Mouse (Mus musculus) left cerebral cortex, postnatal 4 days (tissue): ENCODE measurements around the gene Ccdc63. TPM values are rescaled to one million over a fixed set of nuclear protein-coding genes. Genes with fewer than 3 reads are reported as not detected.

Experiments used
- DNase-seq: peaks from one replicate; pipeline ENCODE4 v3.0.0-alpha.2; 2022
- intact Hi-C: fragments of 180-260 bp; cut with DNase I; formaldehyde crosslinking; loops from one replicate; pipeline ENCODE4 v1.15.1; 2025
- total RNA-seq, 2 experiments: library from RNA; stranded (reverse); gene quantifications; 2 replicates each; pipeline ENCODE4 v1.2.3; 2021

Gene Ccdc63
- total RNA-seq, 2 experiments from 2014 or later, result 1.2 TPM; not detected in 1

DNA sequence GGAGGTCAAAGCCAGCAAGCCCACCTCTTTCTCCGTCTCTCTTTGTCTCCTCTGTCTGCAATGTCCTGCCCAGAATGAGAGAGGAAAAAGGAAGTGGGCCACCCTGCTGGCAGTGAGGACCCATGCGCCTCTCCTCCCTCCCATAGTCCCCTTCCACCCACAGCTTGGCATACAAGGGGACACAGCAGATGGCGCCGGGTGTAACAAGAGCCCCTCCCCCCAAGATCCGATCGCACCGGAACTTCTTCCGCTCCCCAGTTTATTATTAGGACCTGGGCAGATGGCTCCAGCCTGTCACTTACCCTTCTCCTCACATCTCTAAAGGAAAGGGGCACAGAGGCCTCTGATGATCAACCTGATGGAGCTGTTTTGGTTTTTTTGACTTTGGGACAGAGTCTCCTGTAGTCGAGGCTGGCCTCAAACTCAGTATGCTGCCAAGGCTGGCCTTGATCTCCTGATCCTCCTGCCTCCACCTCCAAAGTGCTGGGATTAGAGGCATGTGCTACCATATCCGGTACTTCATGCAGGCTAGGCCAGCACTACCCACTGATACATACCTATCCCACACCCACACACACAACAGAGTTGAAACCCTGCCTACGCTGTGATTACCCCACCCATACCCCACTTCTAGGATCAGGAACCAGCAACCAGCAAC is 10.2 kb downstream of the Ccdc63 start:
- intact Hi-C loops, result loop anchor here (5.0 kb wide), 1 partner anchor 212 kb away; no protein-coding TSS in a partner anchor
- DNase-seq, result peak; percentile 52

DNA sequence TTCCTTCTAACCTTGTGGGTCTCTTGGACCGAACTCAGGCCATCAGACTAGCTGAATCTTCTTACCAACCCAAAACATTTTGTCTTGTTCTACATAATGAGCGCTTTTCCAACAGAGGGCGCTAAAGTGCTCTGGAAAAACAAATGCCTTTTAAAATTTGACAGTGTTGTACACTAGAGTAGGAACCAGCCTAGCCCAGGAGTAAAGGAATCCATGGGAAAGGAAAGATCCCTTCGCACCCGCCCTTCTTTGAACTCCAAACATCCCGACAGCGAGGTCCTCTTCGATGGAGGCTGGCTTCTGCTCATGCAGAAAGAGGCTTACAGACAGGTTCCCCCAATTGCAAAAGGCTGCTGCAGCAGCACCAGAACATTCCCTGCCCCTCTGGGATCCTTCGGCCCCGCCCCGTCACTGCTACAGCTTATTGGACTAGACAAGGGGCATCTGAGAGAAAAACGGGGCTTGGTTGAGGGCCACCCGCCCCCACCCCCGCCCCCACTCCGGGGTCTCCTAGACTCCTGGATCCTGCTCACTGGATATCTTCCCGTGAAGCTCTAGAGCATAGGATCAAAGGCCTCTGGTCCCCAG is 11.5 kb downstream of the Ccdc63 start:
- DNase-seq, result peak; percentile 74
- intact Hi-C loops, result no loop called here

DNA sequence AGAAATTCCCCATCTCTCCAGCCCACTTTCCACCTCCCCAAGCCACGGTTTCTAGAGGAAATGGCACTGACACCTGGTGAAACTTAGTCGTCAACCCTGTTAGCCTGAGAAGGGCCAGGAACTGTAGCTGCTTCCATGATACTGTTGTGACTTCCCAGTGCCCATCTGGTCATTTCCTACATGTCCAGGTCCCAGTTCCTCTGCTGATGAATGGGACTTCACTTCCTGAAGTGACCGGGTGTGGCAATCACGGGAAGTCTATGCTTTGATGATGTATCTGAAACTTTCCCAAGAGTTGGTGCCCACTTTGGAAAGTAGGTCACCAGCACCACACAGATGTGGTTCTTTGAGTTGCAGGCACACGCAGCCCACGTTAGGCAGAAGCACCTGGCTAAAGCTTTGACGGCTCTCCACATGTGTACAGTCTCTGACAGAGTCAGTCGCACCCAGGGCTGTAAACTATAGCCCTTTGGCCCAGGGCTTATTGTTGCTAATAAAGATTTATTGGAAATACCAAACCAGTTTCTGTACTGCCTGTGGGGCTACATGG is 15.3 kb downstream of the Ccdc63 start:
- no peak for DNase-seq
- intact Hi-C loops, result no loop called here

DNA sequence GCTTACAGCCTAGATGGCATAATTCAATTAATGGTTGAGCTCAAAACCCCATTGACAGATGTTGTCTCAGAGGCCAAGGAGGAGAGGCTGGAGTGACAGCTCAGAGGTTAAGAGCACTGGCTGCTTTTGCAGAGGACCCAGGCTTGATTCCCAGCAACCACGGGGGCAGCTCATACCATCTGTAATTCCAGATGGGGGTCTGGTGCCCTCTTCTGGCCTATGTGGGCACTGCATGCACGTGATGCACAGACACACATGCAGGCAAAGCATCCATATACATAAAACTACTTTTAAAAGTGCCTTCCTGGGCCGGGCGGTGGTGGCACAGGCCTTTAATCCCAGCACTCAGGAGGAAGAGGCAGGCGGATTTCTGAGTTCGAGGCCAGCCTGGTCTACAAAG is 24.4 kb downstream of the Ccdc63 start:
- no peak for DNase-seq
- intact Hi-C loops, result no loop called here

DNA sequence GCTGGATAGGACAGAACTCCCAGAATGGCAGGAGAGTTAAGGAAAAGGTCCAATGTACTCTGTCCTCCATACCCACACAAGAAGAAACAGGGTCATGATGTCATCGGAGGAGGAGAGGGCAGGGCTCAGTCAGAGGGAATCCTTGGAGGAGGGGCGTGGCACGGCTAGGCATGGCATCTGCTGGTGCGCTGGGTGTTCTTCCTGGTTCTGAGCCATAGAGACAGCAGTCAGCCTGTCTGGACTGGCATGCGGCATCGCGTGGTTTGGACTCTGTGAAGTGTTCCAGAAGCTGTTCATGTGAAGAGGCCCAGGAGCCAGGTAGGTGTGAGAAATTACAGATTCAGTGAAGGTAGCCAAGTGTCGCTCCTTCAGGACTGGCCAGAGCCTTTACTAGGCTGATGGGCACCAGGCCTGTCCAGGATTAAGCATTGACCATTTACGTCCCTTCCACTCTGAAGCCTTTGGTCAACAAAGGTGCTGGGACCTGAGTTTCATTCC is 25.3 kb downstream of the Ccdc63 start:
- intact Hi-C loops, result no loop called here
- no peak for DNase-seq

DNA sequence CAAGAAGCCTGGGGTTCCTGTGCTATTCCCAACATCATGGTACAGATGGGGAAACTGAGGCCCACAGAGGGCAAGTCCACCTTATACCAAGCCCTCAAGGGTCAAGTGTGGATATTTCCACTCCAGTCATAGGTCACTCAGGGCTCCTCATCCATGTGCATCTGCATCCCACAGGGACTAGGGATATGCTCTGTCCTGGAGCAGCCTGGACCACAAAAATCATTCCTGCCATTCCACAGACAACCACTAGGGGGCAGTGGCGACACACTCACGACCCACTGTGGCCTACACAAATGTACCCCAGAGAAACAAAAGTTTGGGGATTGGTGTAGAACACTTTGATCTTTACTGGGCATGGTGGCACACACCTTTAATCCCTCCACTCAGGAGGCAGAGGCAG is 26.4 kb downstream of the Ccdc63 start:
- DNase-seq, result peak; percentile 41
- intact Hi-C loops, result no loop called here

DNA sequence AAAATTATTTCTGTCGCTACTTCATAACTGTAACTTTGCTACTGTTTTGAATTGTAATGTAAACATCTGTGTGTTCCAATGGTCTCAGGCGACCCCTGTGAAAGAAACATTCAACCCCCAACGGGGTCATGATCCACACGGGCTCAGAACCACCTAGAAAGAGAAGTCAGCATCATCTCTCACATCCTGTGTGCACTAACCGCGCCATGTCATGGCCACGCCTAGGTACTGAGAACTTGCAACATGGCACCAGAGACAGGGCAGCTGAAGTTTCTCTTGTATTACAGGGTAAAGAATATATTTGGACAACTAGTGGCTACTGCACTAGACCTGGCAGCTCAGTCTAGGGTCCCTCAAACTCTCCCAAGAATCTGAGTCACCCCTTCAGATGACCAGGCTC is 27.2 kb downstream of the Ccdc63 start:
- no peak for DNase-seq
- intact Hi-C loops, result no loop called here

DNA sequence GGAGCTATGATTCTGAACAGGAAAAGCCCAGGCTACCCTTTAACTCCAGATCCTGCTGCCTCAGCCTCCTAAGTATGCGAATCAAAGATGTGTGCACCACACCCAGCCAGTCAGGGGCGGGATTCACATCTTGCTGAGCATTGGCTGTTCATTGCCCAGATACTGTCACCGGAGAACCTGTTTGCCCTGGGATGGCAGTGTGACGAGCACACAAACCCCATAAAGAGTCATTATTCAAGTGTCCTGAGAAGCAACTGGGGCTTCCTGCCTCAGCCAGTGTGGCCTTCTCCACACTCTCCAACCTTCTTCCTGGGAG is 28.7 kb downstream of the Ccdc63 start:
- DNase-seq, result no peak
- intact Hi-C loops, result no loop called here

DNA sequence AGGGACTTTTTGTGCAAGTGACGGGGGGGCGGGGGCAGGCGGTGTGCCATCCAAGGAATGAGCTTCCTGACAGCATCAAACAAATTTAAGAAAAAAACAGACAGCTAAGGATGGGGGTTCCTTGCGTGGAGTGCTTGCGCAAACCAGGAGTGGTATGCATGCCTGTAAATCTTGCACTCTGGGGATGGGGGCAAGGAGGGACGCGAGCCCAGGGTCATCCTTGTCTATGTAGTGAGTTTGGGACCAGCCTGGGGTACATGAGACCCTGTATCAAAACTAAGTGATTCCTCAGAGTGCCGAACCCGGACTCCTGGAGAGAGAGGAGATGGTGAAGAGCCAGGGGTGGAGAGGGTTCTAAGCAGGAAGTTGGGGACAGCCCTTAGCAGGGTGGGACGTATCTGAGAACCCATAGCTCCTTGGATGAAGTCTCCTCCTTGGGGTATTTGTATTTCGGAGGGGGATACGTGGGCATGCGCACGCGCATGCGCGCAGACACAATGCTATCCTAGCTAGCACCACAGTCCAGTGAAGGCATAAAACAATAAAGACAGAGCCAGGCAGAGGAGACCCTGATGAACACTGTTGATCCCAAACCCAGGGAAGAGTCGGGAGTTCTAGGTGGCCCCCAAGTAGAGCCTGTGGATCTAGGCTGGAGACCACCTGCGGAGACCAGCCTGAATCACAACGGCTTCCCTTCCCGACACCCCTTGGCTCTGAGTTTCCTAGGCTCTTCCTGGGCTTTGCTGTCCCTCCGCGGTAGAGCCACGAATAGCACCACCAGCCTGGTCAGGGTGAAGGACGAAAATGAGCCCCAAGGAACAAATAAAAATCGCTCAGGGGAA is 29.3 kb downstream of the Ccdc63 start:
- intact Hi-C loops, result no loop called here
- no peak for DNase-seq

DNA sequence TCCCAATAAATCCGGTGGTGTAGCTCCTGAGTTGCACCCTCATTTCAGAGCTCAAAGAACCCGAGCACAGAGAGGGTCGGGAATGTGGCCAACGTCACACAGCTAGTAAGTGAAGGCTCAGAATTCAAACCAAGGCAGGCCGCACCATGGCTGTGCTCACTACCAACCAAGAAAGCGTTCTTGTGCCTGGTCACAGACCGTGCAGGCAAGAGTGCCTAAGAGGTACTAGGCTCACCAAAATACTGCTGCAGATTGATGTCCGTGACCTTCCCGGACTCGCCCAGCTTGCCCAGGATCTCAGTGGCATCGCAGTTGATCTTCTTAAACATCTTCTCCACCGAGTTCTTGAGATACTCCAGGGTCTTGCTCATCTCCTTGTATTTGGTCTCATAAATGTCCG is 30.0 kb downstream of the Ccdc63 start:
- intact Hi-C loops, result no loop called here
- DNase-seq, result no peak

DNA sequence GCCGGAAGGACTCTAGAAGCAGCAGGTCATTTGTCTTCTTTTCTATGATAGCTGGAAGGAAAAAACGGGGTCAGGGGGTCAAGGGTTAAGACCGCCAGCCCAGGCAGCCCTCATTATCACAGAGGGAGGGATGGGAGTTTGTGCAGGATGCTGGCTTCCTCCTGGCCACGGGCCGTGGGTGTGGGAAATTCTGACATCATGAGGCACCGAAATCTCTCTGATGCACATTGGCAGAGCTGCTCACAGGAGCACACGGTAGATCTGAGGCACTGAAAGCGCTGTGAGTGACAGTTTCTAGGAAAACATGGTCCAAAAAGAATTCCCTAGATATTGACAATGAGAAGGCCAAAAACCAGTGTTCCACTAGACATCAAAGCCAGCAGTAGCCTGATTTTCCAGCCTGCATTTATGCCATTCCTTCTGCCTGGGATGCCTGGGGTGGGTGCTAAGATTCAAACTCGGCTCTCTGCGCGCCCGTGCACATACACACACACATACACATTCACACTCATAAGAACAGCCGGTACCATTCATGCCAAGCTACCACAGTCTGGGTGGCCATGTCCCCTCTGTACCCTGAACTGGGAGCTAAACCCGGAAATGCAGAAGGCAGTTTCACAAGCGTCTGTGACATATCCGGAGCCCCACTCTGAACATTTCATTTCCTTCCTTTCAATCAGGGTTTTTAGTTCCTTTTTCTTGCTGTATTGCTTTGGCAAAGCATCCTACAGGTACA is 31.1 kb downstream of the Ccdc63 start:
- no peak for DNase-seq
- intact Hi-C loops, result no loop called here

DNA sequence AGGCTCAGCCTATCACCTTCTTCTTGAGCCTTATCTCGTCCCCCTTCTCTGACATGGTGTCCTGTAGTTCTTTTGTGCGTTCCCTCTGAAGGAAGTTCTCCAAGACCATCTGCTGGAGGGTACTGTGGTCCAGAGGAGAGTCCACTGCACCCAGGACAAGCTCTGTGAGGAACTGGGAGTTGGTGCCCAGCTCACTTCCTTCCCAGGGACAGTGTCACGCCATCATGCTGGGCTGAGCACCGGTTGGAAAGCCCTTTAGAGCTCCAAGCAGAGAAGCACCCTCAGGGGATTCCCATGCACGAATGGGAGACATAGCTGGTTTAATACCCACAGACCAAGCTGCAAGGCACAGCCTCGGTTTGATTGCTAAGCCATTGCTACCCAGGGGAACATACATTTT is 32.5 kb downstream of the Ccdc63 start:
- DNase-seq, result no peak
- intact Hi-C loops, result no loop called here

DNA sequence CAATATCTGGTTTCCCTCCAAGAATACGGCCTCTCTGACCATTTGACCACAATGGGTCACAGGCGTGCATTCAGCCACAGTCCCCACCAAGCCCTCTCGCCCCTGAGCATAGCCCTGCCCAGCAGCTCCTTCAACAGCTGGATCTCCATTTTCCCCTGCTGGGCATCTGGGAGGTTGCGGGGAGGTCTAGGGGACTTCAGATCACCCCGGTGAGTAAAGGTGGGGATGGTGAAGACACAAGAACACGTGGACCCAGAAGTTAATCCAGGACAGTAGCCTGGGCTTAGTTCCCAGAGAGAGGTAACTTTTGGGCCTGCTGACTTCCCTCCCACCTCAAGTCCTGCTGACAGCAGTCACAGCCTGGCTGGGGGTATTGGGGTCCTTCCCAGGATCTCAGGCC is 34.4 kb downstream of the Ccdc63 start:
- DNase-seq, result no peak
- intact Hi-C loops, result no loop called here

DNA sequence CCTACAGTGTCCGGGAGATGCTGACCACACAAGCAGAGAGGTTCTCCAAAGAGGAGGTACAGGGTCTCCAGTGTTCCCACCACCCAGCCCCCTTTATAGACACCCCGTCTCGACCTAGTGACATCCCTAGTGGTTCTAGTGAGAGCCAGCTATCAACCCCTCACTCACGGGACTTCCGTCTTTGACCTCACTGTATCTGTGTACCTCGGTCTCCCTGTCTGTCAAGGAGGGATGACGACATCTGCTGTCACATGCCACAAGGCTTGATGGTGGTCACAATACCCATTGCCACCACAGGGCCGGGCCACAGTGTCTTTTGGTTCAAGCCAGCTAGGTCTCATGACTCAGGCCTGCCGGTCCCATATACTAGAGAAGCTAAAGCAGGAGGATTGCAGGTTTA is 35.6 kb downstream of the Ccdc63 start:
- intact Hi-C loops, result no loop called here
- no peak for DNase-seq

DNA sequence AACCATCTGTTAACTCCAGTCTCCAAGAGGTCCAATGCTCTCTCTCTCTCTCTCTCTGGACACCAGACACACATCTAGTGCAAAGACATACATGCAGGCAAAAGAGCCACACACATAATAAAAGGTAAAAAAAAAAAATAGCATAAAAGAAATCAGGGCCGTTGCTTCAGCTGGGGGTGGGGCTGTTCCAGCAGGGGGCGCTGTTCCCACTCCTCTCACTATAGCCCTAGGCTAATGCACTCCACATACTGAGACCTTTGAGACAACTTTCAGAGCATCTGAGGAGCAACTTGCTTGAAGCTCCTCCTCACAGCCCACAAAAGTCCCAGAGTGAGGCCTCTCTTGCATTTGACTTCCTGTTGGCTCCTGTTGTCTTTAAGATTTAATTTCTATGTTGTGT is 36.4 kb downstream of the Ccdc63 start:
- intact Hi-C loops, result no loop called here
- DNase-seq, result peak; percentile 43

DNA sequence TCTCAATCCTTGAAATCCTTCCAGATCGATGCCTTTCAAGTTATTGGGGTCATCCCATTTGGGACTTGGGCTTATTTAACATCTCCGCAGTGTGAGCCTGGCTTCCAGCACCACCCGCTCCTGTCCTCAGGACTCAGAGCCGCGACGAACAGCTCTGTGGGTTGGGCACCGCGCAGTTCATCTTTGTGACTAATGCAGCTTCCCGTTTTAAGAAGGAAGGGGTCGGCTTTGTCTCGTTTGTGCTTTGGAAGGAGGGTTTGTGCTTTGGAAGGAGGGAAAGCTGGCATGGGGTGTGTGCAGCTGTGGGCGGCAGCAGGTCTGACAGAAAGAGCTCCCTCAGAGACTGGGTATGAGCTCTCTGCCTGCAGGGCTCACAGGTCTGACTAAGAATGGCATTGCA is 37.5 kb downstream of the Ccdc63 start:
- intact Hi-C loops, result no loop called here
- DNase-seq, result no peak

DNA sequence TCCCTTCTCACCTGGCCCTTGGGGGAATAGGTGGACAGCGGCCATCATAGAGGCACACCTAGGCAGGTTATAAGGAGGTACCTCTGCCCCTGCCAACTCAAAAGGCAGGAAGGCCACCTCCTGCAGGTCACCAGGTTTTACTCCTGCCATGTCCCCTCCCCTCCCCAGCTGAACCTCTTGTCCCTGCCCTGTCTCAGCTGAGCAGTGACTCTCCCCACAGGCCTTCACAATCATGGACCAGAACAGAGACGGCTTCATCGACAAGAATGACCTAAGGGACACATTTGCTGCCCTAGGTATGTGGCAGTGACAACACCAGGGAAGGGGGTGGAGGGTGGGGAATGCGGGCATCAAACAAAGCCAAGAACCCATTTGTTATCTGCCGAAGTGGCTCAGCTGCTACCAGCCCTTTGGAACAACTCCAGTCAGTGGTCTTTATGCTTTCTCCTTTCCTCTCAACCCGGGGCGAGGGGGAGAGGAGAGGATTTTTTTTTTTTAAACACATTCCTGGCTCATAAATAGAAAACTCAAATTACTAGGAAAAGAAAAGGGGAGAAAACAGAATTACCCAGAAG is 38.1 kb downstream of the Ccdc63 start:
- intact Hi-C loops, result no loop called here
- DNase-seq, result no peak

DNA sequence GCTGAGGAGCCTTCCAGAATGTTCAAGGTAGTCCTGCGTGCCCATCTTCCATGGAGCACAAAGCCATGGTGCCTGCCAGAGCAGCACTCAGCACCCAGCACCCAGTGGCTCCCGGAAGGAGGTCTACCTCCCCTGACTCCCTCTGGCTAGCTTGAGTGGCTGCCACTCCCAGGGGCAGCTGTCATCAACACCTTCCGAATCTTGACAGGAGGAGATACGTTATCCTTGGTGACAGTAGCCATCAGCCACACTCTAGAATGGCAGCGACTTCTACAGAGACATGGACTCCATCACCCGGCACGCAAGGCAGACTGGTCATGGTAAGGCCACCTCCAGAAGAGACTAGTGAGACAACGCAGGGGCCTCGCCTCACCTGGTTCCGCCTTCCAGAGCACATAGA is 46.2 kb downstream of the Ccdc63 start:
- no peak for DNase-seq
- intact Hi-C loops, result no loop called here

DNA sequence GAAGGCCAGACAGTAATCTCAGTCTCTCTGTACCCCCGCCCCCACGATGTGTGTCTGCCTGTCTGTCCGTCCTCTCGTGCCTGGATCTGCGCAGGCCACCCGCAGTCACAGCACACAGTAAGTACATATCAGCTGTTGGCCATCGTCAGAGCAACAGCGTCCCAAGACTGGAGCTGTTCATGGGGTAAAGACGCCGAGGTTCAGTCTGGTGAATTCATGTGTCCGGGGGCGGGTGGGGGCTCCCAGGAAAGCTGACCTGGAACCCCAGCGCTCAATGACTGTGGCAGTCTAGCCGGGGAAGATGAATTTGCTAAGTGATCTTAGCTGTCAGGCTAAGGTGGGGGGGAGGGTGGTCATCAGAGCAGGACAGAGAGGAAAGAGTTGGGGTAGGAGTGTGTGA is 46.9 kb downstream of the Ccdc63 start:
- DNase-seq, result no peak
- intact Hi-C loops, result no loop called here

DNA sequence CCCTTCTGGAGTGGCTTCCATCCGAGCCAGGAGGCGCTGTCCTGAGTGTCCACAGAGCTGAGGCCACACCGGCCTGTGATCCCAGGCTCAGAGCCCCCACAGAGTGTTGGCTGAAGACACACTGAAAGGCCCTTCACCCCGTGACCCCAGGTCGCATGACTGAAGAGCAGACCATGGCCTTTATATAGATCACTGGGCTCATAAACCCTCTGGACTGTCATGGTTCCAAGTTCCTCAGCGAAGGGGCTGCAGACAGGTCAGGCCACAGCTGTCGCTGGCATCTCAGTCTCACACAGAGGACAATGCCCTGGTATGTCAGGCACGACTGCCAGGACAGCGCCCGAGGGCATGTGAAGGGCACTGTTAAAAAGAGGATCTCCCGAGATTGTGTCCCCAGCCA is 47.8 kb downstream of the Ccdc63 start:
- DNase-seq, result no peak
- intact Hi-C loops, result no loop called here

DNA sequence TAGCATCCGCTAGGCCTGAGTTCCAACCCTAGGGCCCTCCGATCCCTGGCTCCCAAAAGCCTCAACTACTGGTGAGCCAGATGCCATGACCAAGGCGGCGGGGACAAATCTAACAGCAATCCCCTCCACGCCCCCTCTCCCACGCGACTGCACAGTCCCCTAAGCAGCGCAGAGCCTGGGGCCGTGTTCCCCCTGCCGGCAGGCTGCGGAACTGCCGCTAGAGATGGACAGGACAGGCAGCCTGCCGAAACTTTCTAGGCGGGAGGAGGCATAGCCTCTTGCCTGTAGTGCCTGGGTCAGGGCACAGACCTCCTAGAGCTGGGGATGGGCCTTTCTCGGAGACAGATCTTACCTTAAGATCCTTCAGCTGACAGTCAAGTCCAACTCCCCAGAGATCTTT is 49.6 kb downstream of the Ccdc63 start:
- DNase-seq, result peak; percentile 68
- intact Hi-C loops, result no loop called here
